Mouse (Mus musculus) heart, embryonic 14.5 days (tissue): Measurements from ENCODE around the gene Zdhhc8. TPM values are rescaled to one million over a fixed set of nuclear protein-coding genes. Genes with fewer than 3 reads are reported as not detected.

ENCODE experiments used
- ATAC-seq: fragments of 200-750 bp; cut with Nextera tagmentation; 2 replicates; pipeline ENCODE4 v1.8.0; 2017; ENCODE audit warnings: low read depth, moderate TSS enrichment; ENCODE audit not compliant: insufficient number of reproducible peaks, insufficient read depth, low FRiP score
- H3K27ac ChIP-seq, 2 experiments: fragments of 200-500 bp in 1 of 2; fragments of 300-500 bp in 1 of 2; sonication (generic) in 1 of 2; replicated peaks in 1 of 2; 2 replicates each; pipeline ENCODE4 v1.5.1; 2012 to 2014; ENCODE audit warnings: low read depth in 2 of 2, low read length in 2 of 2, control low read depth in 1 of 2, mild to moderate bottlenecking in 1 of 2, mixed read lengths in 1 of 2; ENCODE audit not compliant: control insufficient read depth in 1 of 2, insufficient read depth in 1 of 2
- H3K27me3 ChIP-seq: fragments of 300-500 bp; sonication (generic); 2 replicates; pipeline ENCODE4 v1.6.1; 2014; ENCODE audit warnings: mild to moderate bottlenecking, low read length, control low read depth; ENCODE audit not compliant: control insufficient read depth, insufficient read depth
- H3K36me3 ChIP-seq: fragments of 300-500 bp; sonication (generic); 2 replicates; pipeline ENCODE4 v1.6.1; 2014; ENCODE audit warnings: mild to moderate bottlenecking, control low read depth, low read length, mixed read lengths; ENCODE audit not compliant: control insufficient read depth, insufficient read depth
- H3K4me1 ChIP-seq, 2 experiments: fragments of 200-500 bp in 1 of 2; fragments of 300-500 bp in 1 of 2; sonication (generic) in 1 of 2; 2 replicates each; pipeline ENCODE4 v1.6.1; 2012 to 2014; ENCODE audit warnings: low read length in 2 of 2, control low read depth in 1 of 2, mixed read lengths in 1 of 2; ENCODE audit not compliant: control insufficient read depth in 2 of 2, insufficient read depth in 2 of 2
- H3K4me2 ChIP-seq: fragments of 300-500 bp; sonication (generic); 2 replicates; pipeline ENCODE4 v1.6.1; 2014; ENCODE audit warnings: mild to moderate bottlenecking, low read length
- H3K4me3 ChIP-seq, 2 experiments: fragments of 200-500 bp in 1 of 2; fragments of 300-500 bp in 1 of 2; sonication (generic) in 1 of 2; 2 replicates each; pipeline ENCODE4 v1.5.1; 2012 to 2014; ENCODE audit warnings: low read length in 2 of 2, mild to moderate bottlenecking in 2 of 2, control low read depth in 1 of 2, low read depth in 1 of 2, moderate library complexity in 1 of 2; ENCODE audit not compliant: control insufficient read depth in 1 of 2, insufficient read depth in 1 of 2
- H3K9ac ChIP-seq: fragments of 300-500 bp; sonication (generic); 2 replicates; pipeline ENCODE4 v1.6.1; 2014; ENCODE audit warnings: mild to moderate bottlenecking, low read length
- H3K9me3 ChIP-seq: fragments of 300-500 bp; sonication (generic); 2 replicates; pipeline ENCODE4 v1.6.1; 2016; ENCODE audit warnings: low read length, control low read depth; ENCODE audit not compliant: control insufficient read depth
- WGBS: fragments of 180-500 bp; shearing (Covaris S2); extraction: QIAGEN DNeasy Blood & Tissue Kit; methylation state at CpG from one replicate; pipeline ENCODE4 v1.1.7; 2014; 5-methylcytosine and 5-hydroxymethylcytosine counted together
- polyA plus RNA-seq: library from polyadenylated mRNA; unstranded; fragments of >200 nt; fragmentation: Nextera tagmentation; extraction: Ambion mirVana; gene quantifications from 2 replicates; pipeline ENCODE4 v1.2.1, GENCODE M21; 2014

Zdhhc8 gene
- 16.4 and 22.5 TPM in 2 replicates for polyA plus RNA-seq

DNA sequence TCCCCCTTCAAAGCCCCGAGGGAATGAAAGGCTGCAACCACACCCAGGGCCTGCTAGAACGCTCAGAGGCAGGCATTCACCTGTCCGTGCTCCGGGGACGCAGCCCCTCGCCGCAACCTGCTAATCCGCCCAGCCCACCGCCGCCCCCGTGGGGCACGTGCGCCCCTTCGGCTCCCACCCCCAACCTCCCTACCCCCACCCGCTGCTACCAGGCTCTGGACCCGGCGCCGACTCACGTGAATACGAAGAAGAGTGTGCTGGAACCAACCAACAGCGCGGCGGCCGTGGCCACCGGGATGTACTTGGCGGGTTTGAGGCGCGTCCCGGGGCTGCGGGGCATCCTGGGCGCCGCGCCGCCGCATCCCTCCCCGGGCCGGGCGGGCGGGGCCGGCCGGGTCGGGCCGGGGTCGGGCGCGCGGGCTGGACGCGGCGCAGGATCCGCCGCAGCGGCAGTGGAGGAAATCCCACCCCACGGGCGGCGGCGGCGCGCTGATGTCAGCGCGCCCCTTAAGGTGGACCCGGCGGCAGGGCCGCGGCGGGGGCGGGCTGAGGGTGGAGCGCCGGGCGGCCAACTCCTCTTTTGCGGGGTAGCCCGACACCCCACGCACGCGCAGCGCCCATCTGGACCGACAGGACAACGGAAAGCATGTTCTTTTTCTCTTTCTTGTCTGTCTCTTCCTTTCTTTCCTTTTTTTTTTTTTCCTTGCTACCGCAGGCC lies at the start of gene Zdhhc8:
Gene Zdhhc8, minus strand, starts transcription at position 466 of the 718 bp plus-strand sequence.
- peaks cover 26% of the 10 kb centered on the region for H3K36me3 ChIP-seq
- ATAC-seq, result peak; percentile 74
- H3K27me3 ChIP-seq, result no peaks in the 10 kb centered on the region
- H3K9ac ChIP-seq, result peak within 1 kb of the TSS; percentile 86
- peaks cover 28 to 47% of the 10 kb centered on the region in 2 experiments for H3K4me1 ChIP-seq
- H3K9me3 ChIP-seq, result no peaks in the 10 kb centered on the region
- H3K4me2 ChIP-seq, result peak within 1 kb of the TSS; percentile 85
- H3K27ac ChIP-seq, result peak within 1 kb of the TSS; percentile 92 to 93
- H3K4me3 ChIP-seq, result peak within 1 kb of the TSS; percentile 83 to 88
- WGBS, result under 1% methylated on average over 54 of the region's 79 CpGs

- WGBS, result 83% methylated on average over 2 of the region's 2 CpGs
- Histone ChIP-seq H3K4me1 (no peaks in the 10 kb centered on the region), H3K36me3 (peaks cover 96% of the 10 kb centered on the region), H3K4me3 (no peak overlapping the region), H3K27ac (no peak overlapping the region), H3K9me3 (no peaks in the 10 kb centered on the region), H3K9ac (no peak overlapping the region), H3K4me2 (no peak overlapping the region), H3K27me3 (no peaks in the 10 kb centered on the region)
- ATAC-seq, result no peak
These were observed 40.2 kb upstream of the Zdhhc8 start for GRCm38 (mm10) chr16:18275166-18275565.

DNA sequence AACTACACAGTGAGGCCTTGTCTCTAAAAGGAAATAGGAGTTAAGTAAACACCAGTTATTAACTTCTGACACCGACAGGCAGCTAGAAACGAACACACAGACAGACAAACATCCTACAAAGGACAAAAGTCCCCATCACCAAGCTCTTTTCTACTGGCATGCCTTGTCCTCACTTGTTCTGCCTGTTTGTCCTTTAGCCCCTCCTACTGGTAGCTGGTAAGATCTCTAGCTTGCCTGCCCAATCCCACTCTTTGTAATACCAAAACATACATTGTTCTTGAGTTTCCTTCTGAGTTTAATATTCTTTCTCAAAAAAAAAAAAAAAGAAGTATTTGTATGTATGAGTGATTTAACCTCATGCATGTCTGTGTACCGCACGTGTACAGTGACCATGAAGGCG lies 33.2 kb upstream of the Zdhhc8 start:
- no peak for ATAC-seq
- Histone ChIP-seq H3K4me3 (no peak overlapping the region), H3K9ac (no peak overlapping the region), H3K4me1 (no peaks in the 10 kb centered on the region), H3K27ac (no peak overlapping the region), H3K27me3 (no peaks in the 10 kb centered on the region), H3K9me3 (no peaks in the 10 kb centered on the region), H3K4me2 (no peak overlapping the region), H3K36me3 (peaks cover 97% of the 10 kb centered on the region)
- WGBS, result 88% methylated on average over 5 of the region's 5 CpGs

GRCm38 (mm10) chr16:18265024-18265423 lies 30.1 kb upstream of the Zdhhc8 start:
- ATAC-seq, result no peak
- Histone ChIP-seq H3K4me1 (no peaks in the 10 kb centered on the region), H3K27ac (no peak overlapping the region), H3K36me3 (peaks cover 95% of the 10 kb centered on the region), H3K4me2 (no peak overlapping the region), H3K4me3 (no peak overlapping the region), H3K27me3 (no peaks in the 10 kb centered on the region), H3K9me3 (no peaks in the 10 kb centered on the region), H3K9ac (no peak overlapping the region)
- 86% methylated on average over 2 of the region's 2 CpGs for WGBS

- H3K4me3 ChIP-seq, result no peak within 1 kb of the TSS
- H3K27me3 ChIP-seq, result no peaks in the 10 kb centered on the region
- no peaks in the 10 kb centered on the region for H3K9me3 ChIP-seq
- peaks cover 97% of the 10 kb centered on the region for H3K36me3 ChIP-seq
- H3K4me1 ChIP-seq, result no peaks in the 10 kb centered on the region
- WGBS, result 90% methylated on average over 2 of the region's 2 CpGs
- H3K27ac ChIP-seq, result no peak within 1 kb of the TSS
- no peak within 1 kb of the TSS for H3K9ac ChIP-seq
- no peak for ATAC-seq
- no peak within 1 kb of the TSS for H3K4me2 ChIP-seq
These were observed 23.3 kb upstream of the Zdhhc8 start, which contains the start of gene Gm49776 for GRCm38 (mm10) chr16:18258221-18258620. Gene Gm49776 (minus strand): TSS chr16:18258321.

DNA sequence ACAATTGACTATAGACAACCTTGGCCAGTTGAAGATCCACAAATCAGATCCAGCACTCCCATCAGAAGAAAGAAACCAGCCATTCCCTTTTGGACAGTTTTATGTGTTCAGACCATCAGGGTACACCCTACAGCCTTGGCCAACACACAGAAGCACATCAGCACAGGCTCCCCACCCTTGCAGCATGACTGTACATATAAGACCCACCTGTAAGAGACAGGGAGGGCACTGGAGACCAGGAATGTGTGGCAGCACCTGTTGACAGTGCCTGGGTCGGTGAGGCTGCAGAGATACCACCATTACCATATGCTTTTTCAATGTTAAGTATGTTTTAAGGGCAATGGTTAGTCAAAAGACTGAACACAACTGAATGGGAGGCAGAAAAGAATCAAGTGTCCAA lies 18.9 kb upstream of the Zdhhc8 start:
- 86% methylated on average over 1 of the region's 1 CpGs for WGBS
- no peak overlapping the region for H3K27ac ChIP-seq
- H3K27me3 ChIP-seq, result no peaks in the 10 kb centered on the region
- no peak overlapping the region for H3K4me2 ChIP-seq
- H3K9ac ChIP-seq, result no peak overlapping the region
- no peak for ATAC-seq
- peaks cover 10 to 19% of the 10 kb centered on the region in 2 experiments for H3K4me1 ChIP-seq
- no peak overlapping the region for H3K4me3 ChIP-seq
- H3K36me3 ChIP-seq, result peaks cover 90% of the 10 kb centered on the region
- no peaks in the 10 kb centered on the region for H3K9me3 ChIP-seq

- 82% methylated on average over 6 of the region's 6 CpGs for WGBS
- H3K9me3 ChIP-seq, result no peaks in the 10 kb centered on the region
- ATAC-seq, result no peak
- H3K4me1 ChIP-seq, result peaks cover 10 to 19% of the 10 kb centered on the region in 2 experiments
- no peaks in the 10 kb centered on the region for H3K27me3 ChIP-seq
- H3K36me3 ChIP-seq, result peaks cover 79% of the 10 kb centered on the region
- H3K4me3 ChIP-seq, result no peak overlapping the region
- H3K4me2 ChIP-seq, result no peak overlapping the region
- H3K27ac ChIP-seq, result no peak overlapping the region
- H3K9ac ChIP-seq, result no peak overlapping the region
These were observed 17.8 kb upstream of the Zdhhc8 start for GRCm38 (mm10) chr16:18252736-18253135.
